Mouse (Mus musculus) limb, embryonic 10.5 days (tissue): ENCODE measurements around the gene Usp54. TPM values are rescaled to one million over a fixed set of nuclear protein-coding genes. Genes with fewer than 3 reads are reported as not detected.
"Not testable (repeated sequence)": the region's sequence is repeated elsewhere in the genome, so short reads cannot be mapped to it uniquely, and the experiment has no call there.

Experiments used
- DNase-seq: peaks from one replicate; pipeline ENCODE4 v3.0.0-alpha.2; 2017; ENCODE audit warnings: low spot score
- H3K27ac ChIP-seq: fragments of 300-500 bp; sonication (generic); 2 replicates; pipeline ENCODE4 v1.5.1; 2016; ENCODE audit warnings: mild to moderate bottlenecking
- H3K27me3 ChIP-seq: fragments of 300-500 bp; sonication (generic); 2 replicates; pipeline ENCODE4 v1.6.1; 2016; ENCODE audit warnings: low read depth, mild to moderate bottlenecking; ENCODE audit not compliant: poor library complexity, severe bottlenecking
- H3K36me3 ChIP-seq: fragments of 300-500 bp; sonication (generic); 2 replicates; pipeline ENCODE4 v1.6.1; 2016; ENCODE audit warnings: mild to moderate bottlenecking, moderate library complexity
- H3K4me1 ChIP-seq: fragments of 300-500 bp; sonication (generic); 2 replicates; pipeline ENCODE4 v1.6.1; 2016
- H3K4me3 ChIP-seq: fragments of 300-500 bp; sonication (generic); 2 replicates; pipeline ENCODE4 v1.5.1; 2016; ENCODE audit warnings: mild to moderate bottlenecking, moderate library complexity
- H3K9me3 ChIP-seq: fragments of 300-500 bp; sonication (generic); replicated peaks from 2 replicates; pipeline ENCODE4 v1.6.1; 2016; ENCODE audit warnings: mild to moderate bottlenecking
- whole genome bisulfite sequencing: fragments of 180-500 bp; shearing (Covaris S2); methylation state at CpG from one replicate; pipeline ENCODE4 v1.1.7; 2016; 5-methylcytosine and 5-hydroxymethylcytosine counted together
- polyA plus RNA-seq: library from polyadenylated mRNA; unstranded; fragments of >200 nt; fragmentation: Nextera tagmentation; extraction: Ambion mirVana; gene quantifications from 2 replicates; pipeline ENCODE4 v1.2.1, GENCODE M21; 2016

The Usp54 gene
- polyA plus RNA-seq, 1 experiment from 2014 or later, result 16.6 TPM

DNA sequence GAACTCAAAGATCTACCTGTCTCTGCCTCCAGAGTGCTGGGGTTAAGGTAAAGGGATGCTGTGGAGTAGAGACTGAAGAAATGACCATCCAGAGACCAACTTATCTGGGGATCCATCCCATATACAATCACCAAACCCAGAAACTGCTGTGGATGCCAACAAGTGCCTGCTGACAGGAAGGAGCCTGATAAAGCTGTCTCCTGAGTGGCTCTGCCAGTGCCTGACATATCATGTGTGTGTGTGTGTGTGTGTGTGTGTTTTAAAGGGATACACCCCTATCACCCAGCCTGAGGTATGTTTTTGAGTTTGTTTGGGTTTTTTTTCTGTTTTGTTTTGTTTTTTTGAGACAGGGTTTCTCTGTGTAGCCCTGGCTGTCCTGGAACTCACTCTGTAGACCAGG, 5.5 kb upstream of the Usp54 start:
- Histone ChIP-seq H3K9me3 (no peaks in the 10 kb centered on the region), H3K4me3 (no peak overlapping the region), H3K36me3 (no peaks in the 10 kb centered on the region), H3K4me1 (0 out of 2 replicates have a peak, but pooled peaks cover 5% of the 10 kb centered on the region), H3K27ac (no peak overlapping the region), H3K27me3 (no peaks in the 10 kb centered on the region)
- DNase-seq, result no peak

DNA sequence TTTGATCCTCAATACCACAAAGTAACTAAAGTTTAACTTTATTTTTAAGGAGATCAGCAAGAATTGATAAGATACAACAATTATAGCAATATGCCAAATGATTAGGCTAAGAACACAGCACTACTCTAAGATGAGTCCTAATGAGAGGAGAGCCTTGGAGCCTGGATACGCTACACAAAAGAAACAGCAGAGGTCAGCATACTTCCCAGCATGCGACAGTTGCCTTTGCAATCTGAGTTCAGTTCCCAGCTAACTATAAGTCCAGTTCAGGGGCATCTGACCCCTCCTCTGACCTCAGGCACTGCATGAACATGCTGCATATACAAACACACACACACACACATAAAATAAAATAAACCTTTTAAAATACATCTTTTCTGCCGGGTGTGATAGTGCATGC, 4.7 kb upstream of the Usp54 start:
- no peak for DNase-seq
- WGBS, result 54% methylated on average over 3 of the region's 3 CpGs
- Histone ChIP-seq H3K4me1 (0 out of 2 replicates have a peak, but pooled peaks cover 5% of the 10 kb centered on the region), H3K9me3 (no peaks in the 10 kb centered on the region), H3K36me3 (no peaks in the 10 kb centered on the region), H3K27ac (no peak overlapping the region), H3K27me3 (no peaks in the 10 kb centered on the region), H3K4me3 (no peak overlapping the region)

DNA sequence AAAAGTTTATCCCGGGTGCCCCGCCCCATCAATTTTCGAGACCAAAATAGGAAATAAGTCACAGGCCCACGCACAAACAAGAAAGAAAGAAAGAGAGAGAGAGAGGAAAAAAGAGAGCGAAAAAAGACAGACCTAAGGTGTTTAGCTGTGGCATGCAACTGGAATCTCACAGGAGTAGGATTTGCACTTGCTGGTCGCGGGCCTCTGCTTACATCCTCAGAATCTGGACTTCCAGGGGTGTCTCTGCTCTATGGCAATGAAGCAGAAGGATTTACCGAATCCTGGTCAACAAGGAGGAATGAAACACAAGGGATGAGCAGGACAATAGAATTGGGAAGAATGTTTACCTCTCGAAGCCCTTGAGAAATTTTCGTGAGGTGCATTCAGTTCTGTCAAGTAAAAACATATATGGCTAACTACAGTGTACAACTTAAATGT, 594 bp upstream of the Usp54 start:
- 0 out of 2 replicates have a peak, but pooled peaks cover 2% of the 10 kb centered on the region for H3K36me3 ChIP-seq
- no peaks in the 10 kb centered on the region for H3K27me3 ChIP-seq
- DNase-seq, result peak; percentile 49
- 19% methylated on average over 10 of the region's 10 CpGs for WGBS
- H3K27ac ChIP-seq, result peak overlapping the region; percentile 98
- no peaks in the 10 kb centered on the region for H3K9me3 ChIP-seq
- H3K4me3 ChIP-seq, result peak overlapping the region; percentile 96
- H3K4me1 ChIP-seq, result peaks cover 10% of the 10 kb centered on the region

DNA sequence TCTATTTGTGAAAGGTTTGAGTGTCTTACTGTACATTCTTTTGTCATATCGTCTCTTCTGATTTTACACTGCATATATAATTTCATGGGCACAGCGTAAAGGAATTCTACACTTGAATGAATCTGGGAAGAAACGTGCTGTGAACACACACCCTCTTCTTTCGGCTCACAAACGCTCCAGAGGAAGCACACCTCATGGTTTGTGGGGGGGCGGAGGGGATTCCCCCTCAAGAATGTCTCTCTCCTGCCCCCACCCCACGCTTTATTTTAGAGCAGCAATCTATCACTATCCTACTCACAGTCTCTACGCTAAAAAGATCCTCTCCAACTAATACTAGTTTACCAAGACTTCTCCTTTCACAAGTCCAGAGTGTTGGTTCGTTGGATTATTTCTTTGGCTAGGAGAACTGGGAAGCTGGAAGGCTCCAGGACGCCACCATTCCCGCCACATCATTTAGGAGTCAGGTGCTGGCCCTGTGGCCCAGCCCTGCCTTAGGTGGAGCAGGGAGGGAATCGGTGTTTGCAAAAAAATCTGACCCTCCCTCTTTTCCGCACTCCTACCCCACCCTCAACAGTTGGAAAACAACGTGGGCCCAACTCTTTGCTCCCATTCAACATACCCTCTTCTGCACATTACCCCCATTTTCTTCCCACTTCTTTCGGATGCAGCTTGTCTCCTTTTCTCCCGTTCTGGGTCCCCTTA, 794 bp downstream of the Usp54 start:
- Histone ChIP-seq H3K27me3 (no peaks in the 10 kb centered on the region), H3K27ac (peak overlapping the region; percentile 98), H3K36me3 (peaks cover 7% of the 10 kb centered on the region; the same call in 1 of the 2 replicates), H3K9me3 (no peaks in the 10 kb centered on the region), H3K4me3 (peak overlapping the region; percentile 96), H3K4me1 (peaks cover 10% of the 10 kb centered on the region)
- 4% methylated on average over 16 of the region's 16 CpGs for WGBS
- no peak for DNase-seq

DNA sequence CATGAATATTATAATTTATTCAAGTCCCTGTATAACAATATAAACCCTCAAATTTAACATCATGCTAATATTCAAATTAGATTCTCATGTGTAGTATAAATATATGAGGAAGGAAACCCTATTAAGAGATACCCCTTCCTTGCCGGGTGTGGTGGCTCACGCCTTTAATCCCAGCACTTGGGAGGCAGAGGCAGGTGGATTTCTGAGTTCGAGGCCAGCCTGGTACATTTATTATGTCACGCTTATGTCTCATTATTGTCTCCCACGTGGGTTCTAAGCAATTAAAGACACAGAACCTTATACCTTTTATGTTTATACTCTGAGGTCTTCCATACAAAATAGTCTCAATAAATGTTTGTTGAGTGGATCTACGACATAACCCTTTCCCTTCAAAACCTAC, 2.2 kb downstream of the Usp54 start:
- peaks cover 7% of the 10 kb centered on the region; the same call in 1 of the 2 replicates for H3K36me3 ChIP-seq
- 93% methylated on average over 6 of the region's 6 CpGs for WGBS
- no peaks in the 10 kb centered on the region for H3K9me3 ChIP-seq
- DNase-seq, result no peak
- no peak overlapping the region for H3K27ac ChIP-seq
- no peaks in the 10 kb centered on the region for H3K27me3 ChIP-seq
- H3K4me3 ChIP-seq, result no peak overlapping the region
- peaks cover 10% of the 10 kb centered on the region for H3K4me1 ChIP-seq

DNA sequence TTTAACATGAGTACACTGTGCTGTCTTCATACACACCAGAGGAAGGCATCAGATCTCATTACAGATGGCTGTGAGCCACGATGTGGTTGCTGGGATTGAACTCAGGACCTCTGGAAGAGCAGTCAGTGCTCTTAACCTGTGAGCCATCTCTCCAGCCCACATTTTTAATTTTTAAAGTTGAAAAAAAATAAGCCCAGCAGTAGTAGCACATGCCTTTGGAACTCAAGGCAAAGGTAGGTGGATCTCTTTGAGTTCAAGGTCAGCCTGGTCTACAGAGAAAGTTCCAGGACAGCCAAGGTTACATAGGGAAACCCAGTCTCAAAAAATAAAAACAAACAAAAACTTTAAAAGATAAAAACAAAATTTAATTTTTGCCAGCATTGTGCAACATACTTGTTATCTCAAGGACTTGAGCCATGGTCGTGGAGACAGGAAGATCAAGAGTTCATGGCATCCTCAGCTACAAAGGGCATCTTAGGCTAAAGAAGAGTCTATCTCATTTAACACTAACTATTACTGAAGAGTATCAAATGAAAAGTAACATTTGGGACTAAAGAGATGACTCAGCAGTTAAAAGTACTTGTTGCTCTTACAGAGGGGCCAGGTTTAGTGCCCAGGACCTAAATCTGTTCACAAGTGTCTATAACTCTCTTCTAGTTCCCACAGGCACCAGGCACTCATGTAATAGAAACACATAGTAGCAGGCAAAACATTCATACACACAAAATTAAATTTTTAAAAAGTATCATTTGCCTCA, 2.9 kb downstream of the Usp54 start:
- H3K4me3 ChIP-seq, result no peak overlapping the region
- WGBS, result 89% methylated on average over 2 of the region's 2 CpGs

DNA sequence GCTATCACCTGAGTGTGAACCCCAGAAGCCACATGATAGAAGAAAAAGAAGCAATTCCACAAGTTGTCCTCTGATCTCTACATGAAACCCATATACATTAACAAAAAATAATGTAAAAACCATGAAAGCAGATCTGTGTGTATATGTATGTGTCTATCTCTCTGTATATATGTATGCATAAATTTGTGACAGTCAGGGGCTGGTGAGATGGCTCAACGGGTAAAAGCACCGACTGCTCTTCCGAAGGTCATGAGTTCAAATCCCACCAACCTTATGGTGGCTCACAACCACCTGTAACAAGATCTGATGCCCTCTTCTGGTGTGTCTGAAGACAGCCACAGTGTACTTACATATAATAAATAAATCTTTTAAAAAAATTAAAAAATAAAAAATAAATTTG, 3.9 kb downstream of the Usp54 start:
- not testable (repeated sequence) for H3K36me3 ChIP-seq, H3K9me3 ChIP-seq, H3K27ac ChIP-seq, H3K4me3 ChIP-seq, H3K27me3 ChIP-seq, DNase-seq
- peaks cover 10% of the 10 kb centered on the region for H3K4me1 ChIP-seq
- WGBS, result 96% methylated on average over 3 of the region's 3 CpGs

More for the DNA sequence above, 2.9 kb downstream of the Usp54 start:
- DNase-seq, result no peak
- Histone ChIP-seq H3K9me3 (no peaks in the 10 kb centered on the region), H3K4me1 (peaks cover 10% of the 10 kb centered on the region), H3K36me3 (peaks cover 7% of the 10 kb centered on the region; the same call in 1 of the 2 replicates), H3K27me3 (no peaks in the 10 kb centered on the region), H3K27ac (no peak overlapping the region)

DNA sequence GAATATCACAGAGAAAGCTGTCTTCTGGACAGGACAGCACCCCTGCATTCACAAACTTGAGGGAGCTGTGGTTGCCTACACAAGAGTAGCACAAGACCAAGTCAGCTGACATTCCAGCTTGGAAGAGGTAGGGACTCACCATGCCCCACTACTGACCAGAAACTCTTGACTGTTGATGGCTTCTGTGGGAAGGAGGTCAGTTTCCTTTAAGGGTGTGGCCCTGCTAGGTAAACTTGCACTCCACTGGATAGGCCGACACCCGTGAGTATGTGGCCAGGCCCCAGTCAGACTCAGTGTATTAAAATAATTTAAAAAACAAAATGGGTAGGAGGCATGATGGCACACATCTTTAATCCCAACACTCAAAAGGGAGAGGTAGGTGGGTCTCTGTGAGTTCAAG, 5.3 kb downstream of the Usp54 start:
- 92% methylated on average over 2 of the region's 2 CpGs for WGBS
- no peak for DNase-seq
- Histone ChIP-seq H3K27ac (no peak overlapping the region), H3K4me3 (no peak overlapping the region), H3K27me3 (no peaks in the 10 kb centered on the region), H3K36me3 (peaks cover 9% of the 10 kb centered on the region; the same call in 1 of the 2 replicates), H3K4me1 (peaks cover 7% of the 10 kb centered on the region), H3K9me3 (no peaks in the 10 kb centered on the region)

DNA sequence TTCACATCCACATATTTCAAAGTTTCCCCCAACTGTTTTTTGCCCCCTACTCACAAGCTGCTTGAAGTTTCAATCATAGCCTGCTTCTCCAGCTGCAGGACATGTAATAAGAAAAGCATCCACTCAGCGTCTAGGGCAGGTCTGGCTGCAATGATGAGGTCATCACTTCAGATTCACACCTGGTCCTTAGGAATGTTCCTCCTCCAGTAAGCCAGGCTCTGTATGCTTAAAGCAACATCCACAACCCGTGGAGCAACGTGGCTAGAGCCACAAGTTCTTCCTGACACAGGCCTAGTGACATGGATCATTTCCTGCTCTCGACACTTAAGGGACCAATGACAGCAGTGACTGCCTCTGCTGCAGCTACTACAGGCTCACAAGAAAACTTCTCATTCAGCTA, 9.6 kb downstream of the Usp54 start:
- Histone ChIP-seq H3K27ac (no peak overlapping the region), H3K4me3 (no peak overlapping the region), H3K36me3 (peaks cover 15% of the 10 kb centered on the region), H3K27me3 (no peaks in the 10 kb centered on the region), H3K9me3 (no peaks in the 10 kb centered on the region), H3K4me1 (peaks cover 11% of the 10 kb centered on the region)
- WGBS, result 61% methylated on average over 4 of the region's 4 CpGs
- no peak for DNase-seq

DNA sequence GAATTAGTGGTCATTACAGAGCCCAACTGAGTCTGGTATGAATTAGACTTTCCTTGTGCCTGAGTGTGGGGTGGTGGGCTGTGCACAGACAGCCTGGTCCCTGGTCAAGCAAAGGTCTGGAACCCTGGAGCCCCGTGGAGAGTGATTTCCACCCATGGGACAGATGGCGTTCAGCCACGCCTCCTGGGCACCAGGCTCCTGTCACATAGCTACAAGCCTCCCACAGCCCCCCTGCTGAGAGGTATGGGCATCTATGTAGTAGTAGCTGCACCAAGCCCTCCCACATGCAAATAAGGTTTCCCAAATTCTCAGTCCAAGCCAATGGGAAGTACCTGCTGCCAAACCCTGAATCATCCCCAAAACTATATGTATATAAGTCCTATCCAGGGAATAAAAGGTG, 13.9 kb downstream of the Usp54 start:
- DNase-seq, result no peak
- Histone ChIP-seq H3K4me1 (peaks cover 11% of the 10 kb centered on the region), H3K36me3 (peaks cover 15% of the 10 kb centered on the region; the same call in 1 of the 2 replicates), H3K9me3 (no peaks in the 10 kb centered on the region), H3K27me3 (no peaks in the 10 kb centered on the region), H3K4me3 (no peak overlapping the region), H3K27ac (no peak overlapping the region)
- 54% methylated on average over 3 of the region's 3 CpGs for WGBS

DNA sequence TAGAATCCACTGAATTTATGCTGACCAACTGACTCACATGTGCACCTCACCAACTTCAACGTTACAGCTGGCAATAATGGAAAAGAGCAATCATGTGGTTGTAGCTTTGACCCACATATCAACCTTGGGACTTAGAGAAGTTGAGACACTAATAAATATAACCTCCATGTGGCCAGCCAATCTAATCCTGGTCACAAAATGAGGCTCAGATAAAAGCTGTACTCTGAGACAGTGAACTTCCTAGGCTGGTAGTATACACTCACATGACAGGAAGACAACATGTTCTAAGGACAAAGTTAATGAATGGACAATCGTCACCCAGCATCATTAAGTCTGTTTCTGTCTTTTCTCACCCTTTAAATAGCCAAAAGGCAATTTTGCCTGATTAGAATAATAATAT, 14.4 kb downstream of the Usp54 start:
- Histone ChIP-seq H3K9me3 (no peaks in the 10 kb centered on the region), H3K27ac (no peak overlapping the region), H3K4me1 (peaks cover 11% of the 10 kb centered on the region), H3K4me3 (no peak overlapping the region), H3K36me3 (peaks cover 15% of the 10 kb centered on the region; the same call in 1 of the 2 replicates), H3K27me3 (no peaks in the 10 kb centered on the region)
- WGBS, result 74% methylated on average over 2 of the region's 2 CpGs
- DNase-seq, result no peak

DNA sequence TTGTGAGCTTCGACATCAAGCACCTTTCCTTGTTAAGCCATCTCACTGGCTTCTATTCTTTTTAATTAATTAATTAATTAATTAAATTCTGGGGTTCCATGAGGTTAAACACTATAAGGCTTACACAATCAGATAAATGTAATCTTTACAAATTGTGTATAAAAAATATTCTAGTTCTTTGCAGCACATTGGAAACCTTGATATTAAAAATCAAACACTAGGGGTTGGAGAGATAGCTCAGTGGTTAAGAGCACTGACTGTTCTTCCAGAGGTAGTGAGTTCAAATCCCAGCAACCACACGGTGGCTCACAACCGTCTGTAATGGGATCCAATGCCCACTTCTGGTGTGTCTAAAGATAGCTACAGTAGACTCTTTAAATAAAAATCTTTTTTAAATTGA, 18.0 kb downstream of the Usp54 start:
- Histone ChIP-seq H3K27me3 (no peaks in the 10 kb centered on the region), H3K36me3 (peaks cover 17% of the 10 kb centered on the region; the same call in 1 of the 2 replicates), H3K4me3 (no peak overlapping the region), H3K4me1 (peaks cover 9% of the 10 kb centered on the region), H3K9me3 (no peaks in the 10 kb centered on the region), H3K27ac (no peak overlapping the region)
- WGBS, result 96% methylated on average over 3 of the region's 3 CpGs
- DNase-seq, result no peak

DNA sequence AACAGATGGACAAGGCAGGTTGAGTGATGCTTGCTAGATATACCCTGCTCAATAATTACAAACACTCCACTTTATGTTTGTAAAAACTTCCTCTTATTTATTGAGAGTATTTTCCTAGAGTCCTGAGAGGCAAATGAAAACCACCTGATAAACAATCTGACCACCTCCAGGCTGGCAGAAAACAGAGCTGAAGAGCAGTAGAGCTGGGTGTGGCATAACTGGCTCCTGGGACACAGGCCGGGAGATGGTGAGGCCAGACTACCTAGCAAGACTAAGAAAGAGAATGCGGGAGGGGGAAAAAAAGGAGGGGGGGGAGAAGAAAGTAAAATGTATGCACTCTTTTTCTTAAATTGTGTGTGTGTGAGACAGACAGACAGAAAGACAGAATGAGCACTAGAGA, 18.5 kb downstream of the Usp54 start:
- 93% methylated on average over 2 of the region's 2 CpGs for WGBS
- Histone ChIP-seq H3K4me3 (no peak overlapping the region), H3K4me1 (peaks cover 8% of the 10 kb centered on the region), H3K9me3 (no peaks in the 10 kb centered on the region), H3K27me3 (no peaks in the 10 kb centered on the region), H3K36me3 (peaks cover 17% of the 10 kb centered on the region; the same call in 1 of the 2 replicates), H3K27ac (no peak overlapping the region)
- no peak for DNase-seq
